Mouse (Mus musculus): ENCODE measurements around the gene Acap2. TPM values are rescaled to one million over a fixed set of nuclear protein-coding genes. Genes with fewer than 3 reads are reported as not detected.

Gene Acap2
- total and polyA plus RNA-seq, 2 experiments = 4.4 to 12.7 TPM

DNA sequence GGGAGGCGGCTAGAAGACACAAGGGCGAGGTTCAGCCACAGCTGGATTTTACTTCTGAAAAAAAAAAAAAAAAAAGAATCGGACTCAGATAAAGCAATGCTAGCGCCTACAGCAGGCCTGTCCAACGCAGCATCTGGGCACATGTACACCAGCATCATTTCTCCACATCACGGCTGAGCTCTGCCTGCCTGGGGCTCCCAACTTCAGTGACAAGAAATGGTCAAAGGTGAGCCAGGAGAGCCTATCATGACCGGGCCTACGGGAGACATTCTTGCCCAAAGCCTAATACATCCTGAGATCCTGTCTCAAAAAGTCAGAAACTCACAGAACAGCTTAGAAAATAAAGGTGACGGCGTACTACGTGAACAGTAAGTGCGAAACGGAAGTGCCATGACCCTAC is 140.3 kb downstream of the Acap2 start:
- Histone ChIP-seq H3K27me3 (ENCODE audit: control insufficient read depth, insufficient read depth, low read length) (no peaks in the 10 kb centered on the region), H3K4me3 (ENCODE audit: insufficient read depth, low read depth, low read length) (no peak overlapping the region), H3K36me3 (ENCODE audit: control insufficient read depth, insufficient read depth, low read length) (no peaks in the 10 kb centered on the region), H3K9ac (ENCODE audit: low read depth, low read length) (no peak overlapping the region), H3K27ac (replicated peaks; ENCODE audit: insufficient read depth, low read depth, low read length) (no peak overlapping the region), H3K4me1 (ENCODE audit: control insufficient read depth, insufficient read depth, low read length) (peaks cover 12% of the 10 kb centered on the region), H3K79me2 (ENCODE audit: control insufficient read depth, insufficient read depth, low read length) (no peaks in the 10 kb centered on the region)
- WGBS = 95% methylated on average over 13 of the region's 13 CpGs
- TF ChIP-seq CTCF (IDR thresholded peaks at IDR 0.05; ENCODE audit: low read depth, low read length) (no peak), POLR2A (IDR thresholded peaks at IDR 0.05; ENCODE audit: extremely low read depth, insufficient read depth, low read length) (no peak)
- DNase-seq (ENCODE audit: extremely low read depth, low read depth, low spot score) = no peak

DNA sequence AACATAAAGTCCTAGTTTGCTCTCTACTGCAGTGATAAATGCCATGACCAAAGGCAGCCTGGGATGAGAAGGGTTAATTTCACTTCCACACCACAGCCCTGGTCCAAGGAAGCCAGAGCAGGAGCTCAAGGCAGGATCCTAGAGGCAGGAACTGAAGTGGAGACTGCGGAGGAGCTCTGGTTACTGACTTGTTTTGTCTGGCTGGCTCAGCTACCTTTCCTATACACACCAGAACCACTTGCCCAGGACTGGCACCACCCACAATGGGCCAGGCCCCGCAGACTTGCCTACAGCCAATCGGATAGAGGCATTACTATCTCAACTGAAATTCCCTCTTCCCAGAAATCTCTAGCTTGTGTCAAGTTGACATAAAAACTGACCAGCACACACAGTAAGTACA is 140.8 kb downstream of the Acap2 start:
- H3K36me3 ChIP-seq (ENCODE audit: control insufficient read depth, insufficient read depth, low read length) = no peaks in the 10 kb centered on the region
- H3K4me1 ChIP-seq (ENCODE audit: control insufficient read depth, insufficient read depth, low read length) = peaks cover 8% of the 10 kb centered on the region
- no peak overlapping the region for H3K27ac ChIP-seq (replicated peaks; ENCODE audit: insufficient read depth, low read depth, low read length)
- H3K4me3 ChIP-seq (ENCODE audit: insufficient read depth, low read depth, low read length) = no peak overlapping the region
- DNase-seq (ENCODE audit: extremely low read depth, low read depth, low spot score) = no peak
- H3K9ac ChIP-seq (ENCODE audit: low read depth, low read length) = no peak overlapping the region
- H3K79me2 ChIP-seq (ENCODE audit: control insufficient read depth, insufficient read depth, low read length) = 0 out of 2 replicates have a peak, but pooled peaks cover 3% of the 10 kb centered on the region
- no peaks in the 10 kb centered on the region for H3K27me3 ChIP-seq (ENCODE audit: control insufficient read depth, insufficient read depth, low read length)
- WGBS = 92% methylated on average over 3 of the region's 3 CpGs
- no peak for TF ChIP-seq POLR2A (IDR thresholded peaks at IDR 0.05; ENCODE audit: extremely low read depth, insufficient read depth, low read length)
- TF ChIP-seq CTCF (IDR thresholded peaks at IDR 0.05; ENCODE audit: low read depth, low read length) = no peak

DNA sequence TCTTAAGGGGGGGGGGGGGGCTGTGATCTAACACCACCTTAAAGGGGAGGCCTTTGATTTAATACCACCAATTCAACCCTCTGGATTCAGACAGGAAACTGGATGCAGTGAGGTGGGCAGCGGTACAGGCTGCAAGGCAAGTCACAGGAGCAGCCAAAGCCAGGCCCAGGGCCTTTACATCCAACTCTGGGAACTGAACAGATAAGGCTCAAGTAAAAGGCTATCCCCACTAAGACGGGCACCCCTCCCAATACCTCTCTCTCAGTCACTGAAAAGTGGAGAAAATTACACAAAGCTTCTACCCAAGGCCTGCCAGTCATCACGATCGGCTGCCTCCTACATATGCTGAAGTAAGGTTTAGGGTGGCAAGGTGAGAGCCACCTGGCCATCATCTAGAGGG is 141.3 kb downstream of the Acap2 start:
- peaks cover 8% of the 10 kb centered on the region for H3K4me1 ChIP-seq (ENCODE audit: control insufficient read depth, insufficient read depth, low read length)
- no peak overlapping the region for H3K9ac ChIP-seq (ENCODE audit: low read depth, low read length)
- H3K4me3 ChIP-seq (ENCODE audit: insufficient read depth, low read depth, low read length) = no peak overlapping the region
- no peaks in the 10 kb centered on the region for H3K36me3 ChIP-seq (ENCODE audit: control insufficient read depth, insufficient read depth, low read length)
- no peak for DNase-seq (ENCODE audit: extremely low read depth, low read depth, low spot score)
- H3K27me3 ChIP-seq (ENCODE audit: control insufficient read depth, insufficient read depth, low read length) = no peaks in the 10 kb centered on the region
- no peak for TF ChIP-seq CTCF (IDR thresholded peaks at IDR 0.05; ENCODE audit: low read depth, low read length)
- no peak for TF ChIP-seq POLR2A (IDR thresholded peaks at IDR 0.05; ENCODE audit: extremely low read depth, insufficient read depth, low read length)
- 96% methylated on average over 4 of the region's 4 CpGs for WGBS
- no peak overlapping the region for H3K27ac ChIP-seq (replicated peaks; ENCODE audit: insufficient read depth, low read depth, low read length)
- peaks cover 5% of the 10 kb centered on the region; the same call in 1 of the 2 replicates for H3K79me2 ChIP-seq (ENCODE audit: control insufficient read depth, insufficient read depth, low read length)

DNA sequence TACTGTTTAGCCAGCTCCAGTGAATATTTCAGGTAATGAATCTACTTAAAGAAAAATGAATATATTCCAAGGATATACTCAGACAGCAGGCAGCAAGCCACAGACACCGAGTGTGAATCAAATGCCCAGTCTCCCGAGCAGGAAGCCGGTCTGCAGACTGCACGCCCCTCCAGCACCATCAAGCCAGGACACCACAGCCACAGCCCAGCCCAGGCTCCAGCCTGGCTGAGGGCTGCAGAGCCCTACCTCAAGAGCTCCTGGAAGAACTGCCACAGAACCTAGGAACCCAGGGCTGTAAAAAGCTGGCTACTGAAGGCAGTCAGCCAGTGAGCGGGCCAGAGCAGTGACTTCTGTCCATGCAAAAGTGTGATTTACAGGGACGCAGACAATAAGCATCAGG is 148.2 kb downstream of the Acap2 start:
- TF ChIP-seq POLR2A (IDR thresholded peaks at IDR 0.05; ENCODE audit: extremely low read depth, insufficient read depth, low read length) = no peak
- TF ChIP-seq CTCF (IDR thresholded peaks at IDR 0.05; ENCODE audit: low read depth, low read length) = no peak
- whole genome bisulfite sequencing = 90% methylated on average over 6 of the region's 6 CpGs
- Histone ChIP-seq H3K4me3 (ENCODE audit: insufficient read depth, low read depth, low read length) (no peak overlapping the region), H3K36me3 (ENCODE audit: control insufficient read depth, insufficient read depth, low read length) (no peaks in the 10 kb centered on the region), H3K79me2 (ENCODE audit: control insufficient read depth, insufficient read depth, low read length) (peaks cover 10% of the 10 kb centered on the region; the same call in 1 of the 2 replicates), H3K9ac (ENCODE audit: low read depth, low read length) (no peak overlapping the region), H3K4me1 (ENCODE audit: control insufficient read depth, insufficient read depth, low read length) (peaks cover 2% of the 10 kb centered on the region), H3K27ac (replicated peaks; ENCODE audit: insufficient read depth, low read depth, low read length) (peak overlapping the region; percentile 50), H3K27me3 (ENCODE audit: control insufficient read depth, insufficient read depth, low read length) (no peaks in the 10 kb centered on the region)
- DNase-seq (ENCODE audit: extremely low read depth, low read depth, low spot score) = no peak

DNA sequence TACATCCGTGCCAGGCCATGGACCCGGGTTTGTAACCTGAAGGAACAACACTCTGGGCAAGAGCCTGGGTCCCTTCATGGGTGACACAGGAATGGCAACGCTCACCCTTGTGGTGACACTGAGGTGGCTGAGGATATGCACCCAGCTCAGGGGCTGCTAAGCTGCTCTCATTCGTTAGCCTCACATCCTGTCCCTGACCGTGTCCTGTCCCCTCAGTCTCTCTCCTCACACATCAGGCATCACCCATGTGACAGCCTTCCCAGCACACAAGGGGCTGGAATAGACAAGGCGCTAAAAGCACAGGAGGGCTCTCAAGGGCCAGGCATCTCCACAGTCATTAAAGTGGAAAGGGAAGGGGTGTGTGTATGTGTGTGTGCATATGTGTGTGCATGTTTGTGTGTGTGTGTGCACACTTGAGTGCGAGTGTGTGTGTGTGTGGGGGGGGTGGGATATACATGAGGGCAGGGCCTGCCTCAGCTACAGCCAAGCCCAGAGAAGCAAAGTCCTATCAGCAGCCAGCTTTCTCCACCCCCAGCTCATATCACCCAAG is 148.8 kb downstream of the Acap2 start:
- WGBS = 82% methylated on average over 7 of the region's 7 CpGs

DNA sequence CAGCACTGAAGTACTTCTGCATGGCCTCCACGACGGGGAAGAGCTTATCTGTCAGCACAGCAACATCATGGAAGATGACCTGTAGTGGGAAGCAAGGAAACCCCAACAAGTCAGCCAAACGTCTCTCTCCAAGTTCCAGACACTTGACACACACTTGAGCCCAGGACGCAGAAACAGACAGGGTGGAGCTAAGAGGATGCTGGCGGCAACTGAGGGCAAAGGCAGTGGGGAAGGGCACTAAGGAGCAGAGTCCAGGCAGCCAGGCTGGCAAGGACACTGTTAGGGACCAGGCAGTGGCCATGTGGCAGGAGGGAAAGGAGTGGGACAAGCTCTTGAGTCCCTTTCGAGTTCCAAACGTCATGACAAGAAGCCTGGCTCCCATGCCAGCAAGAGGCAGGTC is 150.3 kb downstream of the Acap2 start:
- 77% methylated on average over 7 of the region's 7 CpGs for WGBS
- no peak for TF ChIP-seq CTCF (IDR thresholded peaks at IDR 0.05; ENCODE audit: low read depth, low read length)
- no peak for TF ChIP-seq POLR2A (IDR thresholded peaks at IDR 0.05; ENCODE audit: extremely low read depth, insufficient read depth, low read length)
- DNase-seq (ENCODE audit: extremely low read depth, low read depth, low spot score) = no peak

More for the DNA sequence above, 148.8 kb downstream of the Acap2 start:
- DNase-seq (ENCODE audit: extremely low read depth, low read depth, low spot score) = no peak
- no peak overlapping the region for H3K27ac ChIP-seq (replicated peaks; ENCODE audit: insufficient read depth, low read depth, low read length)
- H3K4me1 ChIP-seq (ENCODE audit: control insufficient read depth, insufficient read depth, low read length) = peaks cover 2% of the 10 kb centered on the region
- H3K9ac ChIP-seq (ENCODE audit: low read depth, low read length) = no peak overlapping the region
- no peaks in the 10 kb centered on the region for H3K27me3 ChIP-seq (ENCODE audit: control insufficient read depth, insufficient read depth, low read length)
- no peaks in the 10 kb centered on the region for H3K36me3 ChIP-seq (ENCODE audit: control insufficient read depth, insufficient read depth, low read length)
- H3K79me2 ChIP-seq (ENCODE audit: control insufficient read depth, insufficient read depth, low read length) = peaks cover 10% of the 10 kb centered on the region; the same call in 1 of the 2 replicates
- H3K4me3 ChIP-seq (ENCODE audit: insufficient read depth, low read depth, low read length) = no peak overlapping the region
- TF ChIP-seq CTCF (IDR thresholded peaks at IDR 0.05; ENCODE audit: low read depth, low read length) (no peak), POLR2A (IDR thresholded peaks at IDR 0.05; ENCODE audit: extremely low read depth, insufficient read depth, low read length) (no peak)

More for the DNA sequence above, 150.3 kb downstream of the Acap2 start:
- Histone ChIP-seq H3K27me3 (ENCODE audit: control insufficient read depth, insufficient read depth, low read length) (no peaks in the 10 kb centered on the region), H3K36me3 (ENCODE audit: control insufficient read depth, insufficient read depth, low read length) (no peaks in the 10 kb centered on the region), H3K27ac (replicated peaks; ENCODE audit: insufficient read depth, low read depth, low read length) (no peak overlapping the region), H3K9ac (ENCODE audit: low read depth, low read length) (no peak overlapping the region), H3K79me2 (ENCODE audit: control insufficient read depth, insufficient read depth, low read length) (peaks cover 10% of the 10 kb centered on the region; the same call in 1 of the 2 replicates), H3K4me1 (ENCODE audit: control insufficient read depth, insufficient read depth, low read length) (no peaks in the 10 kb centered on the region), H3K4me3 (ENCODE audit: insufficient read depth, low read depth, low read length) (no peak overlapping the region)

All from liver, adult 2 months (tissue).